Mouse (Mus musculus): ENCODE results near the gene Pip4k2b.

Pip4k2b gene

GRCm38 (mm10) chr11:97689861-97690260, 54.6 kb downstream of the Pip4k2b start:
- DNase-seq, result peak; percentile 44 to 59

GRCm38 (mm10) chr11:97687061-97687460, 57.4 kb downstream of the Pip4k2b start:
- DNase-seq, result no peak

- DNase-seq, result no peak
Measured at GRCm38 (mm10) chr11:97686322-97686908, 58.1 kb downstream of the Pip4k2b start.

- peak; percentile 77 to 80 for DNase-seq
Measured at GRCm38 (mm10) chr11:97685613-97686321, 58.7 kb downstream of the Pip4k2b start, which contains the start of gene Cisd3. TSS of gene Cisd3 (plus strand) at chr11:97685826.

GRCm38 (mm10) chr11:97684766-97685165, 59.7 kb downstream of the Pip4k2b start:
- no peak for DNase-seq

- peak; percentile 30 to 64 for DNase-seq
Measured at GRCm38 (mm10) chr11:97684063-97684680, 60.3 kb downstream of the Pip4k2b start.

GRCm38 (mm10) chr11:97682504-97683055, 61.9 kb downstream of the Pip4k2b start:
- no peak for DNase-seq

GRCm38 (mm10) chr11:97680430-97680829, 64.1 kb downstream of the Pip4k2b start:
- no peak for DNase-seq

- DNase-seq, result no peak
Measured at GRCm38 (mm10) chr11:97678301-97678700, 66.2 kb downstream of the Pip4k2b start.

GRCm38 (mm10) chr11:97677842-97678241, 66.7 kb downstream of the Pip4k2b start:
- no peak for DNase-seq

- DNase-seq, result no peak
Measured at GRCm38 (mm10) chr11:97677381-97677780, 67.1 kb downstream of the Pip4k2b start.

- DNase-seq, result no peak
Measured at GRCm38 (mm10) chr11:97676050-97676754, 68.3 kb downstream of the Pip4k2b start.

GRCm38 (mm10) chr11:97673148-97673547, 71.4 kb downstream of the Pip4k2b start:
- no peak for DNase-seq

GRCm38 (mm10) chr11:97671177-97671527, 73.4 kb downstream of the Pip4k2b start:
- DNase-seq, result no peak

GRCm38 (mm10) chr11:97670234-97671176, 74.0 kb downstream of the Pip4k2b start:
- no peak for DNase-seq

GRCm38 (mm10) chr11:97669829-97670228, 74.7 kb downstream of the Pip4k2b start:
- DNase-seq, result no peak

GRCm38 (mm10) chr11:97669268-97669667, 75.2 kb downstream of the Pip4k2b start:
- DNase-seq, result no peak

GRCm38 (mm10) chr11:97668160-97668559, 76.3 kb downstream of the Pip4k2b start:
- DNase-seq, result no peak

- no peak for DNase-seq
Measured at GRCm38 (mm10) chr11:97666794-97667193, 77.7 kb downstream of the Pip4k2b start.

- DNase-seq, result no peak
Measured at GRCm38 (mm10) chr11:97666221-97666620, 78.3 kb downstream of the Pip4k2b start.

GRCm38 (mm10) chr11:97665431-97665830, 79.1 kb downstream of the Pip4k2b start:
- DNase-seq, result no peak

Data from thymus, adult 18-20 months (tissue).